Mouse (Mus musculus) olfactory bulb, adult 2 months (tissue): ENCODE data around the gene Mecom. TPM values are rescaled to one million over a fixed set of nuclear protein-coding genes. Genes with fewer than 3 reads are reported as not detected.

Source experiments
- H3K27ac ChIP-seq: fragments of 200-500 bp; 2 replicates; pipeline ENCODE4 v1.5.1; 2012; ENCODE audit warnings: low read depth, low read length; ENCODE audit not compliant: insufficient read depth
- H3K4me1 ChIP-seq: fragments of 200-500 bp; 2 replicates; pipeline ENCODE4 v1.6.1; 2012; ENCODE audit warnings: low read length; ENCODE audit not compliant: control insufficient read depth, insufficient read depth
- H3K4me3 ChIP-seq: fragments of 200-500 bp; 2 replicates; pipeline ENCODE4 v1.5.1; 2012; ENCODE audit warnings: mild to moderate bottlenecking, low read depth, low read length, moderate library complexity; ENCODE audit not compliant: insufficient read depth
- CTCF ChIP-seq: fragments of 200-500 bp; IDR thresholded peaks from 2 replicates; pipeline ENCODE4 v1.5.1; 2012; ENCODE audit warnings: low read depth, mild to moderate bottlenecking, low read length, moderate library complexity; ENCODE audit not compliant: insufficient read depth
- POLR2A ChIP-seq: fragments of 200-500 bp; IDR thresholded peaks from 2 replicates; pipeline ENCODE4 v1.6.1; 2012; ENCODE audit warnings: mild to moderate bottlenecking, low read depth, low read length, moderate library complexity; ENCODE audit not compliant: insufficient read depth
- WGBS: fragments of 180-500 bp; shearing (Covaris S2); methylation state at CpG from one replicate; pipeline ENCODE4 v1.1.7; 2018; 5-methylcytosine and 5-hydroxymethylcytosine counted together
- polyA plus RNA-seq: library from polyadenylated mRNA; stranded (reverse); fragments of >200 nt; gene quantifications from 2 replicates; pipeline ENCODE4 v1.2.4, GENCODE M21; 2012; ENCODE audit warnings: low replicate concordance; ENCODE audit not compliant: missing spikeins, insufficient read depth, insufficient read length

The Mecom gene
- polyA plus RNA-seq, 1 experiment, result not detected

- no peak overlapping the region for H3K4me3 ChIP-seq
- 6% methylated on average over 21 of the region's 21 CpGs for whole genome bisulfite sequencing
- TF ChIP-seq CTCF (no peak), POLR2A (no peak)
These were observed 328.5 kb downstream of the Mecom start for GRCm38 (mm10) chr3:30219190-30219884.

GRCm38 (mm10) chr3:30214607-30215006, 333.2 kb downstream of the Mecom start:
- 81% methylated on average over 4 of the region's 4 CpGs for WGBS
- TF ChIP-seq CTCF, result no peak
- TF ChIP-seq POLR2A, result no peak

More at GRCm38 (mm10) chr3:30219190-30219884, 328.5 kb downstream of the Mecom start:
- no peaks in the 10 kb centered on the region for H3K4me1 ChIP-seq
- no peak overlapping the region for H3K27ac ChIP-seq

GRCm38 (mm10) chr3:30213540-30214170, 334.2 kb downstream of the Mecom start:
- Histone ChIP-seq H3K4me3 (no peak overlapping the region), H3K4me1 (no peaks in the 10 kb centered on the region), H3K27ac (no peak overlapping the region)
- TF ChIP-seq CTCF (no peak), POLR2A (no peak)
- 65% methylated on average over 7 of the region's 7 CpGs for WGBS

More at GRCm38 (mm10) chr3:30214607-30215006, 333.2 kb downstream of the Mecom start:
- H3K27ac ChIP-seq, result no peak overlapping the region
- H3K4me3 ChIP-seq, result no peak overlapping the region
- H3K4me1 ChIP-seq, result no peaks in the 10 kb centered on the region

GRCm38 (mm10) chr3:30212802-30213201, 335.0 kb downstream of the Mecom start:
- no peaks in the 10 kb centered on the region for H3K4me1 ChIP-seq
- TF ChIP-seq CTCF (no peak), POLR2A (no peak)
- no peak overlapping the region for H3K4me3 ChIP-seq
- 72% methylated on average over 3 of the region's 3 CpGs for WGBS
- no peak overlapping the region for H3K27ac ChIP-seq

- TF ChIP-seq POLR2A (no peak), CTCF (no peak)
- H3K4me3 ChIP-seq, result no peak overlapping the region
- H3K27ac ChIP-seq, result no peak overlapping the region
- no peaks in the 10 kb centered on the region for H3K4me1 ChIP-seq
These were observed 338.7 kb downstream of the Mecom start for GRCm38 (mm10) chr3:30209131-30209530.

GRCm38 (mm10) chr3:30207886-30208285, 339.9 kb downstream of the Mecom start:
- Histone ChIP-seq H3K27ac (no peak overlapping the region), H3K4me3 (no peak overlapping the region), H3K4me1 (no peaks in the 10 kb centered on the region)
- WGBS, result 56% methylated on average over 8 of the region's 8 CpGs
- TF ChIP-seq POLR2A (no peak), CTCF (no peak)

- Histone ChIP-seq H3K27ac (no peak overlapping the region), H3K4me1 (no peaks in the 10 kb centered on the region), H3K4me3 (no peak overlapping the region)
- WGBS, result 57% methylated on average over 5 of the region's 5 CpGs
- TF ChIP-seq CTCF, result no peak
- TF ChIP-seq POLR2A, result no peak
These were observed 340.4 kb downstream of the Mecom start for GRCm38 (mm10) chr3:30207431-30207830.

- TF ChIP-seq CTCF (no peak), POLR2A (no peak)
- H3K27ac ChIP-seq, result no peak overlapping the region
- no peak overlapping the region for H3K4me3 ChIP-seq
- 87% methylated on average over 8 of the region's 8 CpGs for WGBS
- H3K4me1 ChIP-seq, result no peaks in the 10 kb centered on the region
These were observed 341.7 kb downstream of the Mecom start for GRCm38 (mm10) chr3:30206123-30206522.

- no peak for TF ChIP-seq CTCF
- no peak for TF ChIP-seq POLR2A
- no peak overlapping the region for H3K4me3 ChIP-seq
- no peak overlapping the region for H3K27ac ChIP-seq
- WGBS, result 62% methylated on average over 2 of the region's 2 CpGs
- no peaks in the 10 kb centered on the region for H3K4me1 ChIP-seq
These were observed 344.0 kb downstream of the Mecom start for GRCm38 (mm10) chr3:30203764-30204163.
